Mouse (Mus musculus): ENCODE data around the gene Gm26727.
"Not testable (repeated sequence)": the region's sequence is repeated elsewhere in the genome, so short reads cannot be mapped to it uniquely, and the experiment has no call there.

Gm26727 gene

DNA sequence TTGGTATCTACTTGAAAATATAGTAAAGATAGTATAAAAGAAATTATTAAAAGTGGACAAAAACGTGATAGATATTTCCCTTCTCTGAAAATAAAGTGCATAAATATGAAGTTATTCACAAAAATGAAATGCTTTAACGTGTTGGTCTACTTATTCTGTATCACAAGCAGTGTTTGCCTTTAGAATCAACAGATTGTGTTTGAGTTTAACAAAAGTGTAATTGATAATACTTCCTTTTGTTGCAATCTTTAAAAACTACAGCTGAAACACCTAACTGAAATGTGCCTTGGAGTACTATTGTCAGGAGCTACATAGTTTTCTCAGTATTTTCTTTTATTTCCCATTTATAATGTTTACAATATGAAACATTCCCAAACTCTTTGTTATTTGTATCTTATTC lies at the start of gene Gm26727:
Gene Gm26727, minus strand, starts transcription at position 101 of the 400 bp plus-strand sequence.
- CTCF ChIA-PET: no interaction called here

DNA sequence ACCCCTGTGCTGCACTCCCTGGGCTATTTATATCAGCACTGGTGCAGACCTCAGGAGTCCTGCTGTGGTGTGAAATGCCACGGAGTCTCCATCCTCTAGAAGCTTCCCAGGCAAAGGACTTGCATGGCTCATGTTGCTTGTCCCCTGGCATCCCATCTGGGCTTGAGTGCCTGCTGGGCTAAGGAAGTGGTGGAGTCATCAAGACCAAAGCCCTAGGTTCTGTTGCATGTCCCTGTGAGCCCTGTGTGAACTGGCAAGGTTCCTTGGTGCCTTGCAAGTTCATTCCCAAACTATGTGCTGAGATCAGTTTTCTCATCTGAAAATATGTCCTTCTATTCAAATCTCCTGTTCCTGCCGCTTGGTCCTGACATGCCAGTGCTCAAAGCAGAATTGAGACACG lies 48.1 kb upstream of the Gm26727 start:
- CTCF ChIA-PET: no interaction called here

DNA sequence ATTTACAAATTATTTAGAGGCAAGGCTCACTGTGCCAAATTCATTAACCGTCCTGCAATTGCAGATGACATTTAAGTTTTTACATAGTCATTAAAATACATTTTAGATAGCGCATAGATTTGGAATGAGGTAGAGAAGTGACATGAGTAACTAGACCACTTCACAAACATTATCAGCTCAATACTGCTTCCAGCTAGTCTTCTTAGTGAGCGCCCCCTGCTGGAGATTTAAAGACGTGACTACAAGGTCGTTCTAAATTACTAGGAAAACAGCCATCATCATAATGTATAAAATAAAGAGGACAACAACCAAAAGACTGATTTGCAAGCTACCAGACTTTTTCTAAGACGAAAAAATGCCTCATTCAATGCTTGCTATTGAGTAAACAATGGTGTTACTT lies 44.8 kb upstream of the Gm26727 start:
- CTCF ChIA-PET: no interaction called here

DNA sequence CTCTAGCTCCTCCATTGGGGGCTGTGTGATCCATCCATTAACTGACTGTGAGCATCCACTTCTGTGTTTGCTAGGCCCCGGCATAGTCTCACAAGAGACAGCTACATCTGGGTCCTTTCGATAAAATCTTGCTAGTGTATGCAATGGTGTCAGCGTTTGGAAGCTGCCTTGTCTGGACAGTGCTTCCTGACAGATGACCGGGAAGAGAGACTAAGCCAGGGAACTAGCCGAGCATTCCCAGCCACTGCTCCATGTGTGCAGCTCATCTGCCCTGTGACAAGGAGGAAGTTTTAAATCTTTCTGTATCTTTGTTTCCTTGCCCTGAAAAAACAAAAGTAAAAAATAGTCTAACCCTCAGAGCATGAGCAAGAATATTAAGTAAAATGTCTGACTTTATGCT lies 37.0 kb upstream of the Gm26727 start:
- CTCF ChIA-PET: not testable (repeated sequence)

DNA sequence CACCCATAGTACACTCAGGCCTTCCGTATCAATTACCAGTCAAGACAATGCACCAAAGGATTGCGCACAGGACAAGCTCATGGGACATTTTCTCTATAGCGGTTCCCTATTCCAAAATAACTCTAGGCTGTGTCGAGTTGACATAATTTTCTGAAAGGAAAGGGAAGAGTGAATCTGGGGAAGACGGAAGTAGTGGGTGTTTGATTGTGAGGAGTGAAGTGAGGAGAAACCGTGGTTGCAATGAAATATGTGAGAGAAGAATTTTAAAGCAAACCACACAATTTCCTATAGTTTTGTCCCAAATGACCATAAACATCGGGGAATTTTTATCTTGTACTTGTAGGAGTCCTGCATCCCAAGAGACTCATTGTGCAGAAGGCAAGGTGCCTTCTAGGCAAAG lies 34.1 kb upstream of the Gm26727 start:
- CTCF ChIA-PET: no interaction called here

DNA sequence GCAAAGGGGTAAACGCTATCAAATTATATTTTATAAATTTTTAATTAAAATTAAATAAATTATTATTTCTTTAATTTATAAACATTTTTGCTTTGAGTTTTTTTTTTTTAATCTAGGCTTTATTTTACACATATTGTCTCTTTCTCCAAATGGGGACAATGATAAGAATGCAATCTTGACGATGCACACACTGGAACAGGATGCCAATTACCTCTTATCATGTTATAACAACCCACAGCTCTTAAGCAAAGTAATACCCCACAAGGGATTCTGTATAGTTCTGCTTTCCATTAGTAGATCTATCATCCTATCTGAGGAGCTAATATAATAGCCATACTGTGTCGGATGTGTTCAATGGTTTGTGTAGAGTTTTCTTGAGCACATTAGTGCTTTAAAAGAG lies 27.9 kb upstream of the Gm26727 start:
- CTCF ChIA-PET: no interaction called here

DNA sequence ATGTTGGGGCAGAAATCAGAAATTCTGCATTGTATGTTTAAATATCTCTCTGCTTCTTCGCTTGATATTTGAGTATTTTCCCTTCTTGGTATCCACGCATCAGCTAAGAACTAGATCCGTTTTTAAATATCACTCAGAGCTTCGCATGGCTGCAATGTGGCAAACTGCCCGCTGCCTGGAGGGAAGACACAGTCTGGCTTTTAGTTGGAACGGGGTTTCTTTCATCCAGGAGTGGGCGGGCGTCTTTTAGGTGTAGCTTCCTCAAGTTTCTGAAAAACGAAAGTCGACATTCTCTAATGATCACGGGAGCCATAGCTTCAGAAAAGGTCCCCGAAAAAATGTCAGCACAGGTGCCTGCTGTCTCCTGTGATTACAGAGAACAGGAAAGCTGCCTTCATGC lies 14.2 kb upstream of the Gm26727 start:
- CTCF ChIA-PET: interaction anchor here (0.5 kb wide), 1 partner anchor 111 kb away, joined by 3 read pairs; no protein-coding TSS in a partner anchor

DNA sequence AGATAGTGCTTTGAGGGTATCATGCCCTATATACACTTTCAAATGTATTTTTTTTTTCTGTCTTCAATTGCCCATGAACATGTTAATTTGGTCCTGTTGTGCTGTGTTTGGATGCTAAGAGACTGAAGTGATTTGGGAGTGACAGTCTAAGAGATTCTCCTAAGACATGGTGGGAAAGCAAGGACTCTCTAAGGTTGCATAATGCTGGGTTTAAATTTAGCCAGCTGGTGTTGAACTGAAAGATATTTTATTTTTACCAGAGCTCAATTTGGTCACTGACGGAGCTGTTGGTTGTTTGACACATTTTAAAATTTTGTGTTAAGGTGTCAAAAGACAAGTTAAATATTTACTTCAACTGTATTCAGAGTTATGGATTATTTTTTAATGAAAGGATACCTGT lies 13.8 kb upstream of the Gm26727 start:
- CTCF ChIA-PET: interaction anchor here (0.5 kb wide), 1 partner anchor 111 kb away, joined by 3 read pairs; no protein-coding TSS in a partner anchor

DNA sequence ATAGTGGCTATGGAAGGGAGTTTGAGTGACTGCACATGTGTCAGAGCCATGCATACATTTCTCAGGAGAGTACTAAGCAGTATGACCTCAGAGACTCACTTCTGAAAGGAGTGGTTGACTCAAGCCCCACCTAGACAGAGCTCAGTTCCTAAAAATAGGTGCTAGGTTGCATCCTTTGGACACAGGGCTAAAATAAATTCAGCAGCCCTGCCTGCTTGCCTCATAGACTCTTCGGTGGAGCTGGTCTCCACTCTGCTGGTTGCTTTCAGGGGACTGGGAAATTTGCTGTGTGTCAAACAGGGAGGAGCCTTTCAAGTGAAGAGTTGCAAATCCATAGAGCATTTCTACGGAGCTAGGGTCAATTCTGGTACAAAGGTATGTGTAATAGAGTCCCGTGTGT lies 12.8 kb upstream of the Gm26727 start, which contains the start of gene Xirp2:
Gene Xirp2, plus strand, starts transcription at position 223 of the 400 bp plus-strand sequence.
- CTCF ChIA-PET: no interaction called here

DNA sequence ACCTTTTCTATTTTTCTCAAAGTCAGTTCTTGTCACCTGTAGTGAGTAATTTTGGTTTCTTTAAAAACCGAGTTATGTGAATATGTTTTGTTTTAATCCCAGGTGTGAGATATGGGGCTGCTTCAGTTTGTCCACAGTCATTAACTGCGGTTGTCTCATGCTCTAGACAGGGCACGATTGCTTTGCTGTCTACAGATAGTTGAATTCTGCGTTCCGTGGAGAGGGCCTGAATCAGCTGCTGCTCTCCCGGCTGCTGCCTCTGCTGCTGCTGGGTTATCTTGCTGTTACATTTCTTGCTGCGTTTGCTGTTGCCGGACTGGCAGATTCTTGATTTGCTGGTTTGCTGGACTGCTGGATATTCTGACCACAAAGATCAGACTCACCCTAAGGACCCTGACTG lies 5.3 kb upstream of the Gm26727 start:
- CTCF ChIA-PET: no interaction called here

DNA sequence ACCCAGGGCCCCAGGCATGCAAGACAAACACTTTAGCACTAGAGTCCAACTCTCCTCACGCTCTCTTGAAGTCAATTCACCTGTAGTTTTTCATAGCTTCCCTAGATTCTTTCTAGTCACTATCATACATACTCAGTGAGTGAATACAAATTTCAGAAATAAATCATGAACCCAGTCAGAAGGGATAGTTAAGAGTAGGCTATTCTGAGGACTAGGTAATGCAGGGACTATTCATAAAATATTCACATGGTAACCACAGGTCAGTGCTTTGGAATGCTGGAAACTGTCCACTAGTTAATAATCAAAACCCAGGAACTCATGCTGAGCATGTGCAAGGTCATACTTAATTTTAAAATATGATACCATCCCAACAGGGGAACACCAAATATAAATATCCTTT lies 10.2 kb downstream of the Gm26727 start:
- CTCF ChIA-PET: no interaction called here

DNA sequence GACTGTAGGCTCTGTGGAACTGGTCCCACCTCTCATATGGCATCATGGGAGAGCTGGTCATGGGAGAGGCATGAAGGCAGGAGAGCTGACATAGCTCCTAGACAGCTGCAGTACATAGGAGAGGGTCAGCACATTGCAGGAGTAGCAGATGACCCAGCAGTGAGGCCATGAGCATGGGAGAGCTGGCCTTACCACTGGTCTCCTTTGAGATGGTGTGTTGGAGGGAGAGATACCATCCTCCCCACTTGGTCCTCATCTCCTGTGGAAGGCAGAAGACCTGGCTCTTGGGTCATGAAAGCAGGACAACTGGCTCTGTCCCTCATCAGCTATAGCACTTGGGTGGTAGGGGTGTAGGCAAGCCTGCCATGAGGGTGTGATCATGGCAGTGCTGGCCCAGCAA lies 12.1 kb downstream of the Gm26727 start:
- CTCF ChIA-PET: no interaction called here

DNA sequence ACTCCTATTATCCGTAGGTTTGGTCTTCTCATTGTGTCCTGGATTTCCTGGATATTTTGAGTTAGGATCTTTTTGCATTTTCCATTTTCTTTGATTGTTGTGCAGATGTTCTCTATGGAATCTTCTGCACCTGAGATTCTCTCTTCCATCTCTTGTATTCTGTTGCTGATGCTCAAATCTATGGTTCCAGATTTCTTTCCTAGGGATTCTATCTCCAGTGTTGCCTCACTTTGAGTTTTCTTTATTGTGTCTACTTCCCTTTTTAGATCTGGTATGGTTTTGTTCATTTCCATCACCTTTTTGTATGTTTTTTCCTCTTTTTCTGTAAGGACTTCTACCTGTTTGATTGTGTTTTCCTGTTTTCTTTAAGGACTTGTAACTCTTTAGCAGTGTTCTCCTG lies 19.6 kb downstream of the Gm26727 start, which contains the start of gene Gm21830:
Gene Gm21830, plus strand, starts transcription at position 301 of the 400 bp plus-strand sequence.
- CTCF ChIA-PET: not testable (repeated sequence)
